Mouse (Mus musculus) midbrain, embryonic 14.5 days (tissue): ENCODE results near the gene Lonrf3. TPM values are rescaled to one million over a fixed set of nuclear protein-coding genes. Genes with fewer than 3 reads are reported as not detected.
A peak's percentile ranks its signal among the peaks of the same experiment; 100 is the strongest.

ENCODE experiments used
- ATAC-seq: fragments of 200-750 bp; cut with Nextera tagmentation; 2 replicates; pipeline ENCODE4 v1.8.0; 2017; ENCODE audit warnings: moderate number of reproducible peaks, moderate library complexity; ENCODE audit not compliant: low FRiP score, low TSS enrichment
- DNase-seq: peaks from one replicate; pipeline ENCODE4 v3.0.0-alpha.2; 2015
- H3K27ac ChIP-seq: fragments of 300-500 bp; sonication (generic); replicated peaks from 2 replicates; pipeline ENCODE4 v1.5.1; 2014; ENCODE audit warnings: mild to moderate bottlenecking, low read depth, low read length, moderate library complexity
- H3K27me3 ChIP-seq: fragments of 300-500 bp; sonication (generic); 2 replicates; pipeline ENCODE4 v1.6.1; 2014; ENCODE audit warnings: low read length, control low read depth, mixed read lengths; ENCODE audit not compliant: control insufficient read depth, insufficient read depth
- H3K36me3 ChIP-seq: fragments of 300-500 bp; sonication (generic); 2 replicates; pipeline ENCODE4 v1.6.1; 2014; ENCODE audit warnings: low read length, control low read depth; ENCODE audit not compliant: control insufficient read depth, insufficient read depth
- H3K4me1 ChIP-seq: fragments of 300-500 bp; sonication (generic); 2 replicates; pipeline ENCODE4 v1.6.1; 2014; ENCODE audit warnings: mild to moderate bottlenecking, antibody characterized with exemption, low read length, control low read depth; ENCODE audit not compliant: control insufficient read depth, insufficient read depth
- H3K4me2 ChIP-seq: fragments of 300-500 bp; sonication (generic); 2 replicates; pipeline ENCODE4 v1.6.1; 2014; ENCODE audit warnings: mild to moderate bottlenecking, low read length, moderate library complexity
- H3K4me3 ChIP-seq: fragments of 300-500 bp; sonication (generic); replicated peaks from 2 replicates; pipeline ENCODE4 v1.5.1; 2014; ENCODE audit warnings: low read depth, low read length
- H3K9ac ChIP-seq: fragments of 300-500 bp; sonication (generic); replicated peaks from 2 replicates; pipeline ENCODE4 v1.6.1; 2014; ENCODE audit warnings: mild to moderate bottlenecking, low read length, moderate library complexity
- H3K9me3 ChIP-seq: fragments of 300-500 bp; sonication (generic); 2 replicates; pipeline ENCODE4 v1.6.1; 2016; ENCODE audit warnings: low read length, control low read depth, mixed read lengths; ENCODE audit not compliant: control insufficient read depth
- WGBS: fragments of 180-500 bp; shearing (Covaris S2); extraction: QIAGEN DNeasy Blood & Tissue Kit; methylation state at CpG from one replicate; pipeline ENCODE4 v1.1.7; 2014; 5-methylcytosine and 5-hydroxymethylcytosine counted together
- microRNA-seq: library from miRNA; unstranded; fragments of <30 nt; microRNA quantifications from one replicate; pipeline ENCODE4, GENCODE M21; 2016
- polyA plus RNA-seq: library from polyadenylated mRNA; unstranded; fragments of >200 nt; fragmentation: Nextera tagmentation; extraction: Ambion mirVana; gene quantifications from 2 replicates; pipeline ENCODE4 v1.2.1, GENCODE M21; 2014

Lonrf3 gene
- polyA plus RNA-seq, 1 experiment from 2014 or later: 1.0 TPM

DNA sequence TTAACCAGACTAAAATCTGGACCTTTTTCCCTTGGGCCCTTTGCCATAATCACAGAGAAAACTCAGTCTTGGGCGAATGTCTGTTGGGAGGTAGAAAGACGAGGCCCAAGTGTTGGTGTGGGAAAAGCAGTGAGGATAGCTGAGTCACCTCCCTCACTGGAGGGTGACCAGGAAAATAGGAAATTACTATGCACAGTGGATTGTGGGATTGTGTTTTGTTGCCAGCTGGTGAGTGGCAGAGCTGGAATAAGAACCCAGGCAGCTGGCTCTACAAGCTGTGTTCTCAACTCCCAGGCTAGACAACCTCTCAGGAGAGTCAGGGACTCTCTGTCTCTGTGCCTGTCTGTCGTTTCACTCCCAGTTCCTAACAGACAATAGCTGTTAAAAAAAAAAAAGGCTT is 61.8 kb downstream of the Lonrf3 start:
- no peaks in the 10 kb centered on the region for H3K27me3 ChIP-seq
- ATAC-seq (no peak), DNase-seq (no peak)
- H3K9ac ChIP-seq: no peak overlapping the region
- H3K4me2 ChIP-seq: no peak overlapping the region
- WGBS: 52% methylated on average over 3 of the region's 3 CpGs
- H3K36me3 ChIP-seq: no peaks in the 10 kb centered on the region
- no peaks in the 10 kb centered on the region for H3K4me1 ChIP-seq
- H3K27ac ChIP-seq: no peak overlapping the region
- no peaks in the 10 kb centered on the region for H3K9me3 ChIP-seq
- H3K4me3 ChIP-seq: no peak overlapping the region

- H3K36me3 ChIP-seq: no peaks in the 10 kb centered on the region
- H3K9ac ChIP-seq: no peak overlapping the region
- H3K9me3 ChIP-seq: no peaks in the 10 kb centered on the region
- WGBS: 49% methylated on average over 2 of the region's 2 CpGs
- no peaks in the 10 kb centered on the region for H3K27me3 ChIP-seq
- DNase-seq (no peak), ATAC-seq (no peak)
- H3K4me2 ChIP-seq: no peak overlapping the region
- no peak overlapping the region for H3K4me3 ChIP-seq
- H3K4me1 ChIP-seq: no peaks in the 10 kb centered on the region
- no peak overlapping the region for H3K27ac ChIP-seq
Observed at GRCm38 (mm10) chrX:36390503-36390902, 62.4 kb downstream of the Lonrf3 start.

GRCm38 (mm10) chrX:36392672-36393071 is 64.5 kb downstream of the Lonrf3 start:
- H3K27me3 ChIP-seq: no peaks in the 10 kb centered on the region
- no peak overlapping the region for H3K4me2 ChIP-seq
- no peak overlapping the region for H3K9ac ChIP-seq
- DNase-seq (no peak), ATAC-seq (no peak)
- 72% methylated on average over 6 of the region's 6 CpGs for WGBS
- no peak overlapping the region for H3K27ac ChIP-seq
- no peaks in the 10 kb centered on the region for H3K36me3 ChIP-seq
- no peak overlapping the region for H3K4me3 ChIP-seq
- no peaks in the 10 kb centered on the region for H3K4me1 ChIP-seq
- H3K9me3 ChIP-seq: no peaks in the 10 kb centered on the region

GRCm38 (mm10) chrX:36393279-36393678 is 65.1 kb downstream of the Lonrf3 start:
- H3K27ac ChIP-seq: no peak overlapping the region
- no peaks in the 10 kb centered on the region for H3K27me3 ChIP-seq
- ATAC-seq: no peak
- H3K36me3 ChIP-seq: no peaks in the 10 kb centered on the region
- no peak overlapping the region for H3K4me2 ChIP-seq
- DNase-seq: peak; percentile 75
- 52% methylated on average over 6 of the region's 6 CpGs for WGBS
- H3K9me3 ChIP-seq: no peaks in the 10 kb centered on the region
- H3K4me1 ChIP-seq: no peaks in the 10 kb centered on the region
- no peak overlapping the region for H3K9ac ChIP-seq
- no peak overlapping the region for H3K4me3 ChIP-seq

DNA sequence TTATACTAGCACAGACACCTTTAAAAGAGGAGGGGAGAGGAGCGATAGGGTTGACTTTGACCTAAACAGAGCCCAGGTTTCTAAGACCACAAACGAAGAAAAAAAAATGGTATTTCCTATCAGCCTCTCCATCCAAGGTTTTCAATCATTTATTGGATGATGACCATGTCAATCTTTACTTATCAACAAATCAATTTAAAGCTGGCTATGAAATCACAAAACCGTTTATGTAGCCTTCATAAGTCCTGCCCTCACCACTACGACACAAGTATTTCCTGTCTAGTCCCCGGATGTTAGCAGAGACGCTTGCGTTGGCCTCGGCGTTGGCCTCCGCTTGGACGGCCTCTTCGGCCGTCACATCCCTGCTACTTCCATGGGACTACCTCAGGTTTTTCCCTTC is 72.8 kb downstream of the Lonrf3 start, which contains the start of gene Gm6268:
Gene Gm6268 (plus strand): TSS at position 301 of the 400 bp plus-strand sequence.
- ATAC-seq: no peak
- H3K27me3 ChIP-seq: no peaks in the 10 kb centered on the region
- H3K4me3 ChIP-seq: no peak within 1 kb of the TSS
- H3K4me1 ChIP-seq: no peaks in the 10 kb centered on the region
- H3K36me3 ChIP-seq: no peaks in the 10 kb centered on the region
- no peak within 1 kb of the TSS for H3K4me2 ChIP-seq
- no peak within 1 kb of the TSS for H3K27ac ChIP-seq
- DNase-seq: no peak
- no peaks in the 10 kb centered on the region for H3K9me3 ChIP-seq
- WGBS: 95% methylated on average over 13 of the region's 13 CpGs
- H3K9ac ChIP-seq: no peak within 1 kb of the TSS

- H3K27me3 ChIP-seq: no peaks in the 10 kb centered on the region
- no peak for ATAC-seq
- H3K36me3 ChIP-seq: no peaks in the 10 kb centered on the region
- no peaks in the 10 kb centered on the region for H3K9me3 ChIP-seq
- no peak overlapping the region for H3K9ac ChIP-seq
- no peaks in the 10 kb centered on the region for H3K4me1 ChIP-seq
- 62% methylated on average over 6 of the region's 6 CpGs for WGBS
- no peak overlapping the region for H3K4me2 ChIP-seq
- H3K27ac ChIP-seq: no peak overlapping the region
- no peak for DNase-seq
- H3K4me3 ChIP-seq: no peak overlapping the region
Observed at GRCm38 (mm10) chrX:36402316-36402715, 74.2 kb downstream of the Lonrf3 start.

Small RNAs within 50 kb of the gene (microRNA-seq; reads per million reads assigned to microRNA genes)
- not detected for gene Gm44485

Other genes with a start within 250 kb of the Lonrf3 start
- gene Il13ra1, start 216.2 kb upstream of the Lonrf3 start, polyA plus RNA-seq: 3.3 and 8.5 TPM in 2 replicates
- gene Zcchc12, start 132.4 kb upstream of the Lonrf3 start, polyA plus RNA-seq: 313 and 328 TPM in 2 replicates
- not detected in 2 replicates for gene Gm6268, start 72.9 kb downstream of the Lonrf3 start, polyA plus RNA-seq
- not detected in 2 replicates for gene Gm14569, start 163.5 kb downstream of the Lonrf3 start, polyA plus RNA-seq